Mouse (Mus musculus) E14TG2a.4 (cell line): ENCODE measurements around the gene Prss56.

Source experiments
- H3K27me3 ChIP-seq: 2 replicates; pipeline ENCODE4 v1.6.1; 2014; ENCODE audit warnings: low read length, control low read depth; ENCODE audit not compliant: insufficient read depth
- H3K36me3 ChIP-seq: 2 replicates; pipeline ENCODE4 v1.6.1; 2014; ENCODE audit warnings: low read length, control low read depth; ENCODE audit not compliant: insufficient read depth
- H3K4me1 ChIP-seq: replicated peaks from 2 replicates; pipeline ENCODE4 v1.6.1; 2014; ENCODE audit warnings: low read depth, low read length, control low read depth
- H3K4me3 ChIP-seq: replicated peaks from 2 replicates; pipeline ENCODE4 v1.5.1; 2014; ENCODE audit warnings: mild to moderate bottlenecking, low read length
- H3K9me3 ChIP-seq: 2 replicates; pipeline ENCODE4 v1.6.1; 2014; ENCODE audit warnings: low read length, control low read depth
- CTCF ChIP-seq: conservative IDR thresholded peaks from 2 replicates; pipeline ENCODE4 v1.5.1; 2014; ENCODE audit warnings: low read length
- NANOG ChIP-seq: IDR thresholded peaks from 2 replicates; pipeline ENCODE4 v1.6.1; 2014; ENCODE audit warnings: borderline replicate concordance, low read length, mixed read lengths
- POU5F1 ChIP-seq: IDR thresholded peaks from 2 replicates; pipeline ENCODE4 v1.6.1; 2014; ENCODE audit warnings: low read length, borderline replicate concordance

Prss56 gene

DNA sequence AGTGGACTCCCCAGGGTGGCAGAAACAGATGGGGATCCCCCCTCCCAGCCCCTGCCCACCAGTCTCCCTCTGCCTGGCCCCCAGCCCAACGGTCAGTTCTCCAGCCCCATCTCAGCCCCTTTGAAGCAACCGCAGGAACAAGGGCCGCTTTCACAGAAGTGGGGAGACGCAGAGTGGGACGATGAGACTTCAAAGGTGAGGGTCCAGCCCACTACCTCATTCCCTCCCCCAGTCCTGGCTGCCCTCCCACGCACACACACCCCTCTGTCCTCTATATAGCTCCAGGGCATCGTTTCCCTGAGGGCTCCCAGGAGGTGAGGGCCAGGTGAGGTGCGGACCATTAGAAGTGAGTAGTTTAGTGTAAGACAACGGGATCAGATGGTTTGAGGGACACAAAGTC lies at the start of gene Prss56:
Prss56 (plus strand) TSS at position 301 of the 400 bp plus-strand sequence.
- H3K9me3 ChIP-seq = no peaks in the 10 kb centered on the region
- TF ChIP-seq POU5F1 = no peak
- TF ChIP-seq NANOG = no peak
- TF ChIP-seq CTCF = no peak
- no peaks in the 10 kb centered on the region for H3K36me3 ChIP-seq
- H3K27me3 ChIP-seq = peaks cover 69% of the 10 kb centered on the region
- H3K4me3 ChIP-seq = peak within 1 kb of the TSS; percentile 67
- H3K4me1 ChIP-seq = peaks cover 51% of the 10 kb centered on the region

DNA sequence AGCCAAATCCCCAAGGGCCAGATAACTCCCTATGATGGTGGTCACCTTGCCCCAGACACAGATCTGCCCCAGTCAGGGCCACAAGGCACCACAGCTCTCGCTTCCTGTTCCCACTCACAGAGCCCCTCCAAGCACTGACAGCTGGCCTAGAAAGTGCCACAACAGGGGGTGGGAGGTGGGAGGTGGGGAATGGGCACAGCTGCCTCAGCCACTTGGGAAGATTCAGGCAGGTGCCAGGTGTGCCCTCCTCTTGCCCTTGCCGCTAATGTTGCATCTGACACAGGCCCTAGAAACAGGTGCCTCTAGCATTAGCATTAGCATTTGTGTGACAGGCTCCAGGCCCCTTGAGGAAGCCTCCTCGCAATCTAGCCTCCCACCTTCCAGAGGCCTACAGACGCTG lies 41.6 kb upstream of the Prss56 start:
- peak overlapping the region; percentile 20; the same call in 1 of the 2 replicates for H3K4me3 ChIP-seq
- H3K27me3 ChIP-seq = peaks cover 16% of the 10 kb centered on the region
- TF ChIP-seq NANOG = no peak
- TF ChIP-seq CTCF = no peak
- TF ChIP-seq POU5F1 = no peak
- H3K4me1 ChIP-seq = no peaks in the 10 kb centered on the region
- H3K9me3 ChIP-seq = peaks cover 33% of the 10 kb centered on the region
- H3K36me3 ChIP-seq = no peaks in the 10 kb centered on the region

DNA sequence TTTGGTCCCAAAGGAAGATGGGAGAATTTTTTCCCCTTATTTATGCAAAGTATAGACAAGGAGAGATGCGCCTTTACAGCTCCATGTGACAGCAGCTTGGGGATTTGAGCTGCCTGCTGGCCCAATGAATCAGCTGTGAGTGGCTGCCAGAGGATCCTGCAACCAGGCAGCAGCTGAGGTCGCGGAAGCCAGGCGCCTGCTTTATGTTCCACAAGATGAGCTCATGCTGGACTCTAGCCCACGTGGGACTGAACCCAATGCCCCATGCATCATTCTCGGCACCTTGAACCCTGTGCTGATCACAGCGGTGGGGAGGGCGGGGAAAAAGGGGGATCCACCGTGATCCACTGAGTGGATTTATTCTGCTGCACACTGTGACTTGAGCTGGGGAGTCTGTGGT lies 40.7 kb upstream of the Prss56 start:
- TF ChIP-seq NANOG = no peak
- TF ChIP-seq CTCF = no peak
- TF ChIP-seq POU5F1 = no peak
- Histone ChIP-seq H3K27me3 (peaks cover 25% of the 10 kb centered on the region), H3K4me3 (no peak overlapping the region), H3K4me1 (no peaks in the 10 kb centered on the region), H3K36me3 (no peaks in the 10 kb centered on the region), H3K9me3 (peaks cover 33% of the 10 kb centered on the region)

- H3K36me3 ChIP-seq = no peaks in the 10 kb centered on the region
- H3K27me3 ChIP-seq = peaks cover 32% of the 10 kb centered on the region
- no peaks in the 10 kb centered on the region for H3K4me1 ChIP-seq
- H3K4me3 ChIP-seq = no peak overlapping the region
- TF ChIP-seq POU5F1 (no peak), NANOG (no peak), CTCF (no peak)
- peaks cover 33% of the 10 kb centered on the region for H3K9me3 ChIP-seq
Observed at GRCm38 (mm10) chr1:87143141-87143540, 40.0 kb upstream of the Prss56 start.

DNA sequence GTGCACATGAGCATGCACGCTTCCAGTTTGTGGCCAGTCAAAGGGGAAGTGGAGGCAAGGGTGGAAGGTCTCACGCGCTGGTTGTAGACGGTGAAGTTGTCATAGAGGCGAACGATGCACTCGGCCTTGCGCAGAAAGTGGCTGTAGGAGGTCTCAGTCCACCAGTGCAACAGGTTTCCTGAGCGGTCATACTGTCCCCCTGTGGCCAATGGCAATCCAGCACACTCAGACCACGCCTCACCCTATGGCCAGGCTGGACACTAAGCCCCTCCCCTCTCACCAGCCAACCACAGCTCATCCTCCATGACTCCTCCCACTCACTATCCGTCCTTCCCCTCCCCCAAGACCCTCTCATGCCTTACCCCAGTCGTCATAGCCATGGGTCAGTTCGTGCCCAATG lies 33.7 kb upstream of the Prss56 start:
- Histone ChIP-seq H3K4me1 (peaks cover 14% of the 10 kb centered on the region), H3K27me3 (peaks cover 89% of the 10 kb centered on the region), H3K36me3 (no peaks in the 10 kb centered on the region), H3K9me3 (peaks cover 2% of the 10 kb centered on the region; the same call in 1 of the 2 replicates), H3K4me3 (no peak overlapping the region)
- TF ChIP-seq POU5F1 (no peak), NANOG (no peak), CTCF (no peak)

DNA sequence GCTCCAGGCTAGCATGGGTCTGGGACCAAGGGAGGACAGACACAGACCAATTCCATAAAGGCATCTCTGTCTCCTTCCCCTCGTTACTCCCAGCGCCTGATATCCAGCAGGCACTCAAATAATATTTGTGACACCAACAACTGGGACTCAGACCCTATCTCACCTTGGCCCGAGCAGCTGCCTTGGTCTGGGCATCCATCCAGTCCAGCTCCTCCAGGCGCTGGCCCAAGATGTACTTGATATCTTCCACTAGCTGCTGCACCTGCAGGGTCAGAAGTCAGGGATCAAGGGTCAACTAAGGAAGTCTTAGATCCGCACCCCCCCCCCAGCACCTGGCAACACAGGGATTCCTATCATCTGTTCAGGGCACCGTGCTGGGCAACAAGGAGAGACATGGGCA lies 31.8 kb upstream of the Prss56 start:
- Histone ChIP-seq H3K27me3 (peaks cover 98% of the 10 kb centered on the region), H3K4me1 (peaks cover 27% of the 10 kb centered on the region), H3K9me3 (peaks cover 2% of the 10 kb centered on the region; the same call in 1 of the 2 replicates), H3K36me3 (no peaks in the 10 kb centered on the region), H3K4me3 (no peak overlapping the region)
- TF ChIP-seq NANOG = no peak
- TF ChIP-seq CTCF = no peak
- no peak for TF ChIP-seq POU5F1

DNA sequence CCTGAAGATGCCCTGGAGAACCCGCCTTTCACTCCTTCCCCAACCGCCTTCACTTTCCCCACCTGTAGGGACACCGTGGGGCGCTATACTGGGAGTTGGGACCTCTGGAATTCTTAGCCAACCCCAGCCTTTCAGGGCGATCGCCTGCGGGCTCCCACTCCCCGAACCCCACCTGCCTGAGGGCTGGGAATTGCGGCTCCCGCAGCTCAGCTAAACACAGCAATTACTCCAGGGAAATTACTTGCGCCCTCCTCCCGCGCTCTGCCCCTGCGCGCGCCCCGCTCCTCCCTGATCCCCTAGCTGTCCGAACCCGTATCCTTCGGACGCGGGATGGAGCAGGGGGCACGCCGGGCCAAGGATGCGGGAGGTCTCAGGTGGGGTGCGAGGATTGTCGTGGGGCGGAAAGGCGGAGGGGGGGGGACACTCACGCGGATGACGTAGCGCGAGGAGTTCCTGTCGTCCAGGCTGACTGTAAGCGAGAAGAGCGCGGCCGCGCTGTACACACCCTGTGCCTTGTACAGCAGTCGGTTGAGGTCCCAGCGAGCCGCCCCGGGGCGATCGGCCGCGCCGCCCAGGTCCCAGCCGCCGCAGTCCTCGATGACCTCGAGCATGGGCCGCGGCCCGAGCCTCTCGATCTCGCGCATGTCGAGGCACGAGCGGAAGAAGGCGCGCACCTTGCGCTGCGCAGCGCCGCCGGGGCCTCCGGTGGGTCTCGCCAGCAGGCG lies 29.2 kb upstream of the Prss56 start:
- H3K9me3 ChIP-seq = peaks cover 15% of the 10 kb centered on the region; the same call in 1 of the 2 replicates
- H3K36me3 ChIP-seq = no peaks in the 10 kb centered on the region
- peak overlapping the region; percentile 73 for H3K4me3 ChIP-seq
- peaks cover 33% of the 10 kb centered on the region for H3K4me1 ChIP-seq
- peaks cover 100% of the 10 kb centered on the region for H3K27me3 ChIP-seq
- no peak for TF ChIP-seq NANOG
- no peak for TF ChIP-seq POU5F1
- TF ChIP-seq CTCF = no peak

DNA sequence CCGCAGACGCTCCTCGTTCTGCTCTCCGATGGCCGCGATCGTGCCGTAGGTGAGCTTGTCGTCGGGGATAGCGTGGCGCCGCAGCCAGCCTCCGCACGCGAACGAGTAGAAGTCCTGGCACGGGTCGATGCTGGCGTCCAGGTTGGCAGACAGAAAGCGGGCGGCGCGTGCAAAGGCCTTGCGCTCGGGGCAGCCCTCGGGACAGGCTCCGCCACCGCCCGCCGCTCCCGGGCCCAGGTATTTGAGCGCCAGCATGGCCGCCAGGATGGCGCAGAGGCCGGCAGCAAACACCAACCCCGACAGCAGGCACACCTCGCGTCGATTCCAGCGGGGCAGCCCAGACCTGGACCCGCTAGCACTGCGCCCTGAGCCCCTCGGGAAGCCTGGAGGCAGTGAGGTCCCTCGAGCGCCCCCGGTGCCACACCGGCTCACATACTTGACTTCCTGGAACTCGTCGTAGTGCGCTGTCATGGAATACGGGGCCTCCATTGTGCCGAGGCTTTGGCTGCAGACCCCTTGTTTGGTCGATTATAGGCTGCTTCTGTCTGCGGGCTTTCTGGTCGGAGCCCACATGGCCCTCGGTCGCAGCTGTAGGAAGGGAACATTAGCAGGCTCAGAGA lies 28.5 kb upstream of the Prss56 start:
- H3K9me3 ChIP-seq = peaks cover 15% of the 10 kb centered on the region; the same call in 1 of the 2 replicates
- TF ChIP-seq NANOG = no peak
- peaks cover 33% of the 10 kb centered on the region for H3K4me1 ChIP-seq
- H3K4me3 ChIP-seq = peak overlapping the region; percentile 73
- peaks cover 98% of the 10 kb centered on the region for H3K27me3 ChIP-seq
- no peaks in the 10 kb centered on the region for H3K36me3 ChIP-seq
